ENCODE assay signal across 1 mouse cellular context in the genomic region with DNA sequence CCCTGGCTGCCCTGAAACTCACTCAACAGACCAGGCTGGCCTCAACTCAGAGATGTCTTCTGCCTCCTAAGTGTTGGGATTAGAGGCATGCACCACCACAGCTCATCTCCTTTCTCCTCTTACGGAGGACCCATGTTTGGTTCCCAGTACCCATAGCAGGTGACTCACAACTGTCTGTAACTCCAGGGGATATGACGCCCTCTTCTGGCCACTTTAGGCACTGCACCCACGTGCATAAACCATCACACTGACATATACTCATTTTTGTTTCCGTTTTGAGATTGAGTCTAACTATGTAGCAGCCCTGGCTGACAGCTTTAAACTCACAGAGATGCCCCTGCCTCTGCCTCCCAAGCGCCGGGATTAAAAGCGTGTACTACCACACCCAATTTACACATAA.
TF ChIP-seq lines count a peak whose summit lies in the region.

No protein-coding gene starts in this region.

TF ChIP-seq in ES-E14, 5 proteins besides CTCF, POLR2A, EP300 and RAD21:
- TF ChIP-seq CHD2 (IDR thresholded peaks at IDR 0.05; ENCODE audit: low read depth, low read length) (no peak), ZC3H11A (IDR thresholded peaks at IDR 0.05; ENCODE audit: borderline replicate concordance, low read depth, low read length) (no peak), HCFC1 (IDR thresholded peaks at IDR 0.05; ENCODE audit: borderline replicate concordance, insufficient read depth, low read length) (no peak), ZNF384 (IDR thresholded peaks at IDR 0.05; ENCODE audit: low read depth, low read length) (no peak), MAFK (IDR thresholded peaks at IDR 0.05; ENCODE audit: insufficient read depth, low read depth, low read length) (no peak)
